Mouse (Mus musculus): ENCODE measurements around the gene Cd101. TPM values are rescaled to one million over a fixed set of nuclear protein-coding genes. Genes with fewer than 3 reads are reported as not detected.

Cd101 gene
- polyA plus RNA-seq, 1 experiment = 0.19 TPM

Other genes starting within 250 kb of the Cd101 start
- gene Vtcn1, start 204.1 kb downstream of the Cd101 start, polyA plus RNA-seq (2012; rRNA removed) = 1.9 and 2.7 TPM in 2 replicates
- 7.0 and 7.8 TPM in 2 replicates for gene Trim45, start 107.4 kb downstream of the Cd101 start, polyA plus RNA-seq (2012; rRNA removed)
- 7.2 and 8.2 TPM in 2 replicates for gene Ttf2, start 59.9 kb downstream of the Cd101 start, polyA plus RNA-seq (2012; rRNA removed)
- 31.0 and 62.3 TPM in 2 replicates for gene Ptgfrn, start 80.7 kb upstream of the Cd101 start, polyA plus RNA-seq (2012; rRNA removed)

Measured in urinary bladder, adult 2 months (tissue).